Mouse (Mus musculus) ES-Bruce4 (cell line): ENCODE measurements at regions not wholly inside any gene's neighbourhood (a gene's known extent, or its start where the extent isn't known, plus 50 kb on each side); places are given as distances from the start of the nearest gene placed in this dataset.

Source experiments
- CTCF ChIP-seq: IDR thresholded peaks from one replicate; pipeline ENCODE4 v1.8.1; 2011; ENCODE audit warnings: low read depth, low read length
- POLR2A ChIP-seq: IDR thresholded peaks from one replicate; pipeline ENCODE4 v1.8.1; 2011; ENCODE audit warnings: low read length; ENCODE audit not compliant: insufficient read depth

DNA sequence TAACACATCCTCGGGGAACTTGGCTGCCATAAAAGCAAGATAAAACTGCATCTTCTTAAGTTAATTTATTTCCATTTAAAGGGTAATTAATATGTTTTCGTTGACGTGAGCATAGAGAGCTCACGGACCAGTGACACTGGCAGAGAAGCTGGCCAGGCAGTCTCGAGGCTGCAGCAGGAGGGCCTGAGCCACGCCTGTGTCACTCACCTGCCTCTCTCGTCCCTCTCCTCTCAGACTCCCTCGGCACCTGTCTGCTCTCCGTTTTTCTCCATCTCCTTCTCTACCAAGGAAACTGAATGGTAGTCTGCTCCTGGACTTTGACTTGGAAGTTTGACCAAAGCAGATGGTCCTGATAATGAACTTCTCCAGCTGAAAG lies 193.8 kb downstream of the Fam43a start:
- no peak for TF ChIP-seq CTCF
- TF ChIP-seq POLR2A, result no peak
